Mouse (Mus musculus) frontal cortex, postnatal 14 days (tissue): ENCODE measurements around the gene Mlf2.

Source experiments
- DNase-seq, 2 experiments: peaks; one replicate each; pipeline ENCODE4 v3.0.0; 2022; ENCODE audit warnings: low spot score in 2 of 2

Gene Mlf2

GRCm38 (mm10) chr6:124934670-124935069 is 3.5 kb downstream of the Mlf2 start:
- no peak for DNase-seq

DNA sequence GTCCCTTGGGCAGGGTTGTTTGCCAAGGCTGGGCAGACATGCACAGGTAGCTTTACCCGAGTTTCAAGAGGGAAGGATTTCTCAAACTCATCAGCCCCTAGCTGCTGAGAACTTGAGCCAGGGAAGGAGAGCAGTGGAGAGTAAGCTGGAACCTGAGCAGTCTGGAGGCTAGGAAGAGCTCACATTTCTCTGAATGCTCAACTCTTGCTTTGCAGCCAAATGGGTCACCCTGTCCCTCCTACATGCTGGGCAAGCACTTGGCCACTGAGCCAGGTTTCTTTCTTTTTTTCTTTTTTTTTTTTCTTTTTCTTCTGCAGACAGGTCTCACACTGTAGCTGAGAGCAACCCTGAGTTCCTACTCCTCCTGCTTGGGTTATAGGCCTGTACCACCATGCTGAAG is 5.5 kb downstream of the Mlf2 start:
- no peak for DNase-seq

- DNase-seq: no peak
Measured at GRCm38 (mm10) chr6:124937493-124937892, 6.3 kb downstream of the Mlf2 start.

DNA sequence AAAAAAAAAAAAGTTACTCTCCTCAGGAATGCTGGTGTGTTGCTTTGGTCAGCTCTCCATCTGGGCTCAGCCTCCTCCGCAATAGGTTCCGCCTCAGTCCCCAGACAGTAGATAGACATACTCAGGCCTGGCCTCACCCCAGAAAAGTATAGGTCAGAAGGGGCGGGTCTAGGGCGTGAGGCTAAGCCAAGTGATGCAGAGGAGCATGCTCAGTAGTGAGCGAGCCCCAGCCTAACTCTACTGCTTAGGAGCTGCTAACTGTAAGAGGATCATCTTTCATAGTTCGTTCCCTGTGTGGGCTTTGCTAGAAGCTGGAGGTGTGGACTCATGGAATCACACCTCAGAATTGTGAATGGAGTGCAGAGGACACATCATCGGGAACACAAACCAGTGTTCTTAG is 7.4 kb downstream of the Mlf2 start:
- DNase-seq: no peak

GRCm38 (mm10) chr6:124941679-124942078 is 10.5 kb downstream of the Mlf2 start:
- no peak for DNase-seq

DNA sequence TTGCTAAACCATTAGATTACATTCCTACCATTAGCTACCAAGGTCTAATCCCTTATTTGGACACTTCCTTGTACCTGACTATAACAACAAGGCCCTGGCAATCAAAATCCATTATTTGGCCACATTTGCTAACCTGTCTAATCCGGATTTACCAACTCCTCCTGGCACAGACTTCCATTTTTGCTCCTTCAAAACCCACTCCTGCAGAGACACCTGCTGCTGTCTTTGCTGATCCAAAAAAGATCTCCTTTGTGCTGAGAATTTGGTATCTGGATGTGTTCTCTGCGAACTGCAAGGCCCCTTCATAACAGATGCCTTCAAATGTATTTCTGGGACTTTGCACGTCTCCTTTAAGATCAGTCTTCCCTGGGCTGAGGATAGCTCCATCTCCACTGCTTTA is 12.3 kb downstream of the Mlf2 start:
- DNase-seq: no peak

DNA sequence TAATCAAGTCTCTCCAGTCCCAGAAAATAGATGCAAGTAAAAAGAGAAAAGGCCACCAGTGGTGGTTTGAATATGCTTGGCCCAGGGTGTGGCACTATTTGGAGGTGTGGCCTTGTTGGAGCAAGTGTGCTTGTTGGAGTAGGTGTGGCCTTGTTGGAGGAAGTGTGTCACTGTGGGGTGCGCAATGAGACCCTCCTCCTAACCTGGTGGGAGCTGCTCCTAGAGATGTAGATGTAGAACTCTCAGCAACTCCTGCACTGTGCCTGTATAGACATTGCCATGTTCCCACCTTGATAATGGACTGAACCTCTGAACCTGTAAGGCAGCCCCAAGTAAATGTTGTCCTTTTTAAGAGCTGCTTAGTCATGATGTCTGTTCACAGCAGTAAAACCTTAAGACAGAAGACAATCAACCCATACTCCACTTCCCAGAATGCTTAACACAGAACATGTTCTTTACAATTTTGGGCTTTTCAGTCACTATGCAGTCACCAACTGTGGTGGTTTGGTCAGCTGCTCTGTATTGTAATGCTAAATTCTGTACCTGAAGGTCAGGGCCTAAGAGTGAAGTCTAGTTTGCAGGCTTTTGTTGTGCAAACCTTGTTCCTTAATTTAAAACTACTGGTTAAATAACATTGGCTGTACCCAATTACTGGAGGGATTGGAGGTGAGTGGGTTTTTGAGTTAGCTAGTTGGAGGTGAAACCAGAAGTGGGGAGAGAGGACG is 23.0 kb downstream of the Mlf2 start:
- DNase-seq: no peak

GRCm38 (mm10) chr6:124955212-124955611 is 24.0 kb downstream of the Mlf2 start:
- DNase-seq: no peak

DNA sequence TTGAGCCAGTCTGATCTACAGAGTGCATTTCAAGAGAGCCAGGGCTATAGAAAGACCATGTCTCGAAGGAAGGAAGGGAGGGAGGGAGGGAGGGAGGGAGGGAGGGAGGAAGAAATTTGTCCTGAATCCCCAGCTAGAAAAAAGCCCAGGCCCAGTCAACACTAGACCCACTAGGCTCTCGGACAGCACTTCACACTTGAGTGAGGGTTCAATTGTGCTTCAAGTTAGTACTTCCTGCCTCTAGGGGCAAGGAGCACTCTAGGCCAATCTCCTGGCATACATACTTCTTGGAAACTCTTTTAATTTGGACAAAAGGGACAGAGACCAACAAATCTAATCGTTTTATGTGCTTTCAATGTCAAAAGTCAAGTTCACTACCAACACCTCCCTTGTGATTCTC is 26.9 kb downstream of the Mlf2 start:
- no peak for DNase-seq

- no peak for DNase-seq
Measured at GRCm38 (mm10) chr6:124959960-124960359, 28.8 kb downstream of the Mlf2 start.

DNA sequence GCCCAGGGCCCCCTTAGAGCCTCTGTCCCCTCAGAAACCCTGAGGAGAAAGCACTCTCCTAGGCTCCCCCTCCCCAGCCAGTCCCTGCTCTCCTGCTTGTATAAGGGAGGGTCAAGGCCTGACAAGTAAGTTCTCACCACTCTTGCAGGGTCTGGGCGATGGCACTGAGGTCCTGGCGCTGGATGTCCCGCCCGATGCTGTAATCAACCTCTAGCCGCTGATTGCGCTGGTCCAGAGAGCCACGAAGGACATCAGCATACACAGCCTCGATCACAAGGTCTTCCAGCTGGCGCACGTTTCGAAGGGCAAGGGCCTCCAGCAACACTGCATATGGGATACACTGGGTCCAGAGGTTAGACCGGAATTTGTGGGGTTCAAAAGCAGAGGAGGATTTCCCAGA is 29.8 kb downstream of the Mlf2 start:
- DNase-seq: no peak

DNA sequence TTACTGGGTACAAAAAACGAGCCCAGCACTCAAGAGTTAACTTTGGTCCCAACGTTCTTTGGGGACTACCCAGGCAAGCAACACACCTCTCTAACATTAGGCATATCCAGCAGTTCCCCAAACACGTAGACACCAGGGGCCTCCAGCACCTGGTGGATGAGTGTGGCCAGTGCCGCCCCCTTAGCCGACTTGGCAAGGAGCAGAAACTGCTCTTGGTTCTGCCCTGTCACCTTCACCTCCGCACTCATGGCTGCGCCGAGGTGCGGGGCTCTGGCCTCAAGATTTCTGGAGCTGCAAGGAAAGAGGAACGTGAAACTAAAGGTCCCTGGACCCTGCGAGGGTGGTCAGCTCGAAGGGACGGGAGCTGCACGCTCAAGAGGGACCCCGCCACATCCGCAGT is 33.5 kb downstream of the Mlf2 start:
- peak in 1 of 2 experiments; percentile 16 for DNase-seq

GRCm38 (mm10) chr6:124965088-124965719 is 34.0 kb downstream of the Mlf2 start, which contains the start of gene Cops7a:
Cops7a (minus strand) TSS chr6:124965538.
- peak; percentile 86 to 91 for DNase-seq

DNA sequence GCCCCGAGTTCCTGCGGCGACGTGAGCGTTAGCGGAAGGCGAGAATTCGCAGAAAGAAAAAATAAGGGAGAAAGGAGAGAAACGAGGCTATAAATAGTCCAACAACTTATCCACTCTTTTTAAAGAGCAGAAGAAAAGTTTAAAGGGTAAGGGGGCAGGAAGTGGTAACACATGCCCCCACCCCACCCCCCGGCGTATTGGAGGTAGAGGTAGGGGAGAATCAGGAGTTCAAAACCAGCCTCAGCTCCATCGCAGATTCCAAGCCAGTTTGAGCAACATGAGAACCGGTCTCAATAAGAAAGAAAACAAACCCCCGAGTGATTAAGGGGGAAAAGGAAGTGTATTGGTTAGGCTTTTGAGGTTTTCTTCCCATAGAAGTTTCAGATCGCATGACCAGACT is 34.6 kb downstream of the Mlf2 start:
- no peak for DNase-seq

DNA sequence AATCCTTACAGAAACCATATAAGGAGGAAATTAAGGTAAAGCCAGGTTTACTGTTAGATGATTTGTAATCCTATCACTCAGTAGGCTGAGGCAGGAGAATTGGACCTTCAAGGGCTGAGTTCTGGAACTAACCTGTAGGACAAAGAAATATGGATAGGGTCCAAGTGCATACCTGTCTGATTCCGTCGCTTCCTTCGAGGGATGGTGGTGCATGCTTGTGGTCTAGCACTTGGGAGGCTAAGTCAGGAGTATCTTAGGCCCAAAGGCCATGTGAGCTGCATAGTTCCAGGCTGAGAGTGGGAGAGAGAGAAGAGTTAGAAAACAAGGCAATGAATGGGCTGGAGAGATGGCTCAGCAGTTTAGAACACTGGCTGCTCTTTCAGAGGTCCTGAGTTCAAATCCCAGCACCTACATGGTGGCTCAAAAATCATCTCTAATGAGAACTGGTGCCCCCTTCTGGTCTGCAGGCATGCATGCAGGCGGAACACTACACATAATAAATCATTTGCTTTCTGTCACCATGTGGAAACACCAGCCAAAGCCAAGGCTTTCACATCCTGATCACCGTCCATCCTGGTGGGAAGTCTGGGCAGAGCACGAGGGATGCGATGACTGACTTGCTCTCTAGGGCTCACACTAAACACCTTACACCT is 35.4 kb downstream of the Mlf2 start:
- DNase-seq: no peak

- DNase-seq: peak in 1 of 2 experiments; percentile 16
Measured at GRCm38 (mm10) chr6:124967766-124968165, 36.6 kb downstream of the Mlf2 start.
